Mouse (Mus musculus) testis, adult 2 months (tissue): Measurements from ENCODE around the gene Insc.

Experiments
- CTCF ChIP-seq: fragments of 200-500 bp; IDR thresholded peaks from 2 replicates; pipeline ENCODE4 v1.5.1; 2012; ENCODE audit warnings: low read depth, mild to moderate bottlenecking, inconsistent platforms, low read length, moderate library complexity; ENCODE audit not compliant: control insufficient read depth, insufficient read depth, insufficient replicate concordance
- POLR2A ChIP-seq: fragments of 200-500 bp; IDR thresholded peaks from 2 replicates; pipeline ENCODE4 v1.6.1; 2012; ENCODE audit warnings: low read depth, mild to moderate bottlenecking, inconsistent platforms, low read length, moderate library complexity; ENCODE audit not compliant: control insufficient read depth

- TF ChIP-seq POLR2A (no peak), CTCF (no peak)
Measured at GRCm38 (mm10) chr7:114736256-114736655, 7.2 kb upstream of the Insc start.
